Mouse (Mus musculus): Measurements from ENCODE around the gene Eif4e2. TPM values are rescaled to one million over a fixed set of nuclear protein-coding genes. Genes with fewer than 3 reads are reported as not detected.

Gene Eif4e2
- polyA plus RNA-seq, 1 experiment from 2014 or later, result 136 TPM

GRCm38 (mm10) chr1:87183013-87183412 lies 30.7 kb upstream of the Eif4e2 start, which contains the start of gene Prss56:
Prss56 (plus strand) TSS chr1:87183313.
- H3K27me3 ChIP-seq, result no peaks in the 10 kb centered on the region
- in situ Hi-C loops (cut with MboI; ENCODE audit: low pct_unique_long_range_greater_than_20kb), result loop anchor here (10.0 kb wide), 1 partner anchor 568 kb away; no protein-coding TSS in a partner anchor

DNA sequence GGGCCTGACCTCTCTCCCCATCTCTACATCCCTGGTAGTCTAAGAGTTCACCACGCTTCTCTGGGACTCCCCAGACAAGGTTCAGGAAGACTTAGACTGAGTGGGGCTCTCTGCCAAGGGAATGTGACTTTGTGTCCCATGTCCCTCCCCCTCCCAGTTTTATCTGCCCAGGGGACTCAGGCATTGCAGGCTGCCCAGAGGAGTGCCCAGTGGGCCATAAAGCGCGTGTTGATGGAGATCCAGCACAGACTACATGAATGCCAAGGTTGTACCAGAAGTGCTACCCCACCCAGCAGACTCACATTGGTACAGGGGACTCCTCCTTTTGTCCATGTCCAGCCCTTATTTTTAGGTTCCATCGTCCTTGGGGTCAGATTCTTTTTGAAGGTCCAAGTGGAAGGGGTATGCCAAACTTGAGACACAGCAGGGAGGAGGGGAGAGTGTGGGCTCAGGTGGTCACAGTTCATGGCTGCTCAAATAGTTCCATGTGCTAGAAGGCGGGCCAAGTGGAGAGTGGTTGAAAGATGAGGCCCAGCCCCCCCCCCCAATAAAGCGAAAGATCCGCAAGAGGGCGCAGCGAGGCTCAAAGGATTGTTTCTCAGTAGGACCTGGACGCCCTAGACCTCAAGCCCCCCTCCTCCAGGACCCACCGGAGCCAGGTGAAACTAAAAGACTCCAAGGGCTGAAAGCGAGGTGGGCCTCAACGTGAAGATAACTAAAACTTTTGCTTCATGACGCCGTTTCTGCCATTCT lies 29.5 kb upstream of the Eif4e2 start:
- DNase-seq (ENCODE audit: low read depth, low spot score) (no peak), ATAC-seq (no peak)
- no peaks in the 10 kb centered on the region for H3K27me3 ChIP-seq
- in situ Hi-C loops (cut with MboI; ENCODE audit: low pct_unique_long_range_greater_than_20kb), result loop anchor here (10.0 kb wide), 1 partner anchor 569 kb away; no protein-coding TSS in a partner anchor
- ChIA-PET POLR2A (interaction anchor here (1.1 kb wide), 1 partner anchor 140 kb away, joined by 4 read pairs; no protein-coding TSS in a partner anchor), CTCF (interaction anchor here (1.1 to 4.1 kb wide), 2 partner anchors 87 to 142 kb away, joined by 4 to 23 read pairs; no protein-coding TSS in a partner anchor)
- no peak for TF ChIP-seq CTCF (IDR thresholded peaks at IDR 0.05)

More at GRCm38 (mm10) chr1:87183013-87183412, 30.7 kb upstream of the Eif4e2 start, which contains the start of gene Prss56:
- no peak for ATAC-seq
- CTCF ChIA-PET, result no interaction called here
- POLR2A ChIA-PET, result no interaction called here
- no peak for DNase-seq (ENCODE audit: low read depth, low spot score)
- no peak for TF ChIP-seq CTCF (IDR thresholded peaks at IDR 0.05)

DNA sequence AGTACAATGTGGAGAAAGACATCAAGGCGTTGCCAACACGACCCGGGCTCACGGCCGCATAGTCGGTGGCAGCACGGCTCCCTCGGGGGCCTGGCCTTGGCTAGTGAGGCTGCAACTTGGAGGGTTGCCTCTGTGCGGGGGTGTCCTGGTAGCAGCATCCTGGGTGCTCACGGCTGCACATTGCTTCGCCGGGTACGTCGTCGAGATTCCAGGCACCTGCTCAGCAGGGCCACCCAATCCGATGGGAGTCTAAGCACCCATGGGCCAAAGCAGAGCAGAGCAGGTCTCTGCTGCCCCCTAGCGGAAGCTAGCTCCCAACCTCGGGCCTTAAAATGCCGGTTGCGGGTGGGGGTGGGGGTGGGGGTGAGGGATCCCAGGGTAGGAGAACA lies 29.0 kb upstream of the Eif4e2 start:
- ChIA-PET CTCF (interaction anchor here (1.1 to 4.1 kb wide), 3 partner anchors 10 to 143 kb away, joined by 4 to 37 read pairs (median 23); no protein-coding TSS in a partner anchor), POLR2A (interaction anchor here (1.1 kb wide), 1 partner anchor 140 kb away, joined by 4 read pairs; no protein-coding TSS in a partner anchor)
- TF ChIP-seq CTCF (IDR thresholded peaks at IDR 0.05), result no peak
- DNase-seq (ENCODE audit: low read depth, low spot score) (no peak), ATAC-seq (peak; percentile 31)
- in situ Hi-C loops (cut with MboI; ENCODE audit: low pct_unique_long_range_greater_than_20kb), result loop anchor here (5.0 to 10.0 kb wide), 4 partner anchors 87 to 570 kb away; no protein-coding TSS in a partner anchor
- H3K27me3 ChIP-seq, result no peaks in the 10 kb centered on the region

DNA sequence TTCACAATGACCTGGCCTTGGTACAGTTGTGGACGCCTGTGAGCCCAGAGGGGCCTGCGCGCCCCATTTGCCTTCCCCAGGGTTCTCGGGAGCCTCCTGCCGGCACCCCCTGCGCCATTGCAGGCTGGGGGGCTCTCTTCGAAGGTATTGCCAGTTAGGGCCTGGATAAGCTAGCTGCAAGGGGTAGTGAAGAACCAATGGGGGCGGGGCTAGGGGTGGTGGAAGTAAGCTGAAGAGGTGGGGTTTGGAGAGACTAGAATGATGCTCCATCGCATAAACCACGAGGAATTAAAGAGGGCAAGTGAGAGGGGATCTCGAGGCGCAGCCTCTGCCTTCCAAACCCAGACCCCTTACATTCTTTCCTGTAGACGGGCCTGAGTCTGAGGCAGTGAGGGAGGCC lies 28.2 kb upstream of the Eif4e2 start:
- ChIA-PET CTCF (interaction anchor here (1.1 to 4.1 kb wide), 5 partner anchors 10 to 143 kb away, joined by 3 to 37 read pairs (median 4); no protein-coding TSS in a partner anchor), POLR2A (no interaction called here)
- DNase-seq (ENCODE audit: low read depth, low spot score), result no peak
- in situ Hi-C loops (cut with MboI; ENCODE audit: low pct_unique_long_range_greater_than_20kb), result loop anchor here (5.0 to 10.0 kb wide), 4 partner anchors 88 to 571 kb away; no protein-coding TSS in a partner anchor
- TF ChIP-seq CTCF (IDR thresholded peaks at IDR 0.05), result no peak
- H3K27me3 ChIP-seq, result no peaks in the 10 kb centered on the region
- ATAC-seq, result no peak

DNA sequence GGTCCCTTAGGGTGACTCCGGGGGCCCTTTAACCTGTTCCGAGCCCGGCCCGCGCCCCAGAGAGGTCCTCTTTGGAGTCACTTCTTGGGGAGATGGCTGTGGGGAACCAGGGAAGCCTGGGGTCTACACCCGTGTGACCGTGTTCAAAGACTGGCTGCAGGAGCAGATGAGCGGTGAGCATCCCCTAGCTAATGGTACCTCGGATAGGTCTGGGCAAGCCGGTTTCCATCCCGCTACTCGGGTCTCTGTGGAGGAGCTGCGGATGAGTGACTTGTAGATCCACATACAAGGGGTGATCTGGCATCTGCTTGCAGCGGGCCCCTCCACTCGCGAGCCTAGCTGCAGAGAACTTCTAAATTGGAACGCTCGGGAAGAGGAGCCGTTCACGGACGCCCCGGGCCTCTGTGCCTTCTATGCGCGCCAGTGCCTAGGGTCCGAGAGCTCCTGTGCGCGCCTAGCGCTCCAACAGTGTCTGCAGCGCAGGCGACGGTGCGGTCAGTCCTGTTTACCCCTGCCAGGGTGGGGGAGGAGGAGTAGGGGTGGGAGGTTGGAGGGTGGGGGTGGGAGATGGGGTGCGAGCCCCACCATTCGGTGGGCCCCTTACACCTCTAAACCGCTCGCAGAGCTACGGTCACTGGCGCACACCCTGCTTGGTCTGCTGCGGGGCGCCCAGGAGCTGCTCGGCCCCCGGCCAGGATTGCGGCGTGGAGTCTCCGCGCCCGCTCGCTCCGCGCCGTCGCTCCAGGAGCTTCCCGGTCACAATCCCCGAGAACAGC lies 27.3 kb upstream of the Eif4e2 start:
- DNase-seq (ENCODE audit: low read depth, low spot score) (no peak), ATAC-seq (no peak)
- in situ Hi-C loops (cut with MboI; ENCODE audit: low pct_unique_long_range_greater_than_20kb), result loop anchor here (5.0 to 10.0 kb wide), 4 partner anchors 89 to 572 kb away; no protein-coding TSS in a partner anchor
- peaks cover 7% of the 10 kb centered on the region for H3K27me3 ChIP-seq
- POLR2A ChIA-PET, result interaction anchor here (0.5 to 0.9 kb wide), 3 partner anchors 11 to 79 kb away, joined by 3 to 5 read pairs (median 4); no protein-coding TSS in a partner anchor
- no peak for TF ChIP-seq CTCF (IDR thresholded peaks at IDR 0.05)
- CTCF ChIA-PET, result interaction anchor here (0.7 to 4.1 kb wide), 12 partner anchors 10 to 537 kb away, joined by 3 to 37 read pairs (median 3); no protein-coding TSS in a partner anchor

GRCm38 (mm10) chr1:87187037-87187355 lies 26.7 kb upstream of the Eif4e2 start:
- no peak for DNase-seq (ENCODE audit: low read depth, low spot score)
- in situ Hi-C loops (cut with MboI; ENCODE audit: low pct_unique_long_range_greater_than_20kb), result loop anchor here (5.0 to 10.0 kb wide), 4 partner anchors 90 to 572 kb away; no protein-coding TSS in a partner anchor

GRCm38 (mm10) chr1:87190429-87190828 lies 23.3 kb upstream of the Eif4e2 start, which contains the start of gene Chrnd:
Chrnd (plus strand) TSS chr1:87190607.
- in situ Hi-C loops (cut with MboI; ENCODE audit: low pct_unique_long_range_greater_than_20kb), result no loop called here
- no peak for ATAC-seq
- ChIA-PET POLR2A (no interaction called here), CTCF (no interaction called here)
- H3K27me3 ChIP-seq, result peaks cover 13% of the 10 kb centered on the region
- TF ChIP-seq CTCF (IDR thresholded peaks at IDR 0.05), result no peak
- no peak for DNase-seq (ENCODE audit: low read depth, low spot score)

More at GRCm38 (mm10) chr1:87187037-87187355, 26.7 kb upstream of the Eif4e2 start:
- CTCF ChIA-PET, result interaction anchor here (0.7 to 4.1 kb wide), 13 partner anchors 9 to 537 kb away, joined by 3 to 37 read pairs (median 3); no protein-coding TSS in a partner anchor
- no peak for TF ChIP-seq CTCF (IDR thresholded peaks at IDR 0.05)
- no peak for ATAC-seq
- H3K27me3 ChIP-seq, result peaks cover 7% of the 10 kb centered on the region
- POLR2A ChIA-PET, result interaction anchor here (0.5 to 0.9 kb wide), 2 partner anchors 12 to 79 kb away, joined by 3 to 5 read pairs; no protein-coding TSS in a partner anchor

DNA sequence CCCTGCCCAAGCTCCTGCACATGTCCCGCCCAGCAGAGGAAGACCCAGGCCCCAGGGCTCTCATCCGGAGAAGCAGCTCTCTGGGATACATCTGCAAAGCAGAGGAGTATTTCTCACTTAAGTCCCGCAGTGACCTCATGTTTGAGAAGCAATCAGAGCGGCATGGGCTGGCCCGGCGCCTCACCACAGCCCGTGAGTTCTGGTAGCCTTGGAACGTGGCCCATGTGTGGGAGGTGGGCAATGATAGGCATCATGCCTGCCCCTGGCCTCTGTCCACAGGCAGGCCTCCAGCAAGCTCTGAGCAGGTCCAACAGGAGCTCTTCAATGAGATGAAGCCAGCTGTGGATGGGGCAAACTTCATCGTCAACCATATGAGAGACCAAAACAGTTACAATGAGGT lies 16.4 kb upstream of the Eif4e2 start:
- no peak for TF ChIP-seq CTCF (IDR thresholded peaks at IDR 0.05)
- ChIA-PET CTCF (interaction anchor here (1.1 kb wide), 1 partner anchor 156 kb away, joined by 3 read pairs; no protein-coding TSS in a partner anchor), POLR2A (interaction anchor here (0.6 kb wide), 1 partner anchor 558 kb away, joined by 4 read pairs; no protein-coding TSS in a partner anchor)
- peaks cover 8% of the 10 kb centered on the region for H3K27me3 ChIP-seq
- no peak for ATAC-seq
- no peak for DNase-seq (ENCODE audit: low read depth, low spot score)
- in situ Hi-C loops (cut with MboI; ENCODE audit: low pct_unique_long_range_greater_than_20kb), result no loop called here

DNA sequence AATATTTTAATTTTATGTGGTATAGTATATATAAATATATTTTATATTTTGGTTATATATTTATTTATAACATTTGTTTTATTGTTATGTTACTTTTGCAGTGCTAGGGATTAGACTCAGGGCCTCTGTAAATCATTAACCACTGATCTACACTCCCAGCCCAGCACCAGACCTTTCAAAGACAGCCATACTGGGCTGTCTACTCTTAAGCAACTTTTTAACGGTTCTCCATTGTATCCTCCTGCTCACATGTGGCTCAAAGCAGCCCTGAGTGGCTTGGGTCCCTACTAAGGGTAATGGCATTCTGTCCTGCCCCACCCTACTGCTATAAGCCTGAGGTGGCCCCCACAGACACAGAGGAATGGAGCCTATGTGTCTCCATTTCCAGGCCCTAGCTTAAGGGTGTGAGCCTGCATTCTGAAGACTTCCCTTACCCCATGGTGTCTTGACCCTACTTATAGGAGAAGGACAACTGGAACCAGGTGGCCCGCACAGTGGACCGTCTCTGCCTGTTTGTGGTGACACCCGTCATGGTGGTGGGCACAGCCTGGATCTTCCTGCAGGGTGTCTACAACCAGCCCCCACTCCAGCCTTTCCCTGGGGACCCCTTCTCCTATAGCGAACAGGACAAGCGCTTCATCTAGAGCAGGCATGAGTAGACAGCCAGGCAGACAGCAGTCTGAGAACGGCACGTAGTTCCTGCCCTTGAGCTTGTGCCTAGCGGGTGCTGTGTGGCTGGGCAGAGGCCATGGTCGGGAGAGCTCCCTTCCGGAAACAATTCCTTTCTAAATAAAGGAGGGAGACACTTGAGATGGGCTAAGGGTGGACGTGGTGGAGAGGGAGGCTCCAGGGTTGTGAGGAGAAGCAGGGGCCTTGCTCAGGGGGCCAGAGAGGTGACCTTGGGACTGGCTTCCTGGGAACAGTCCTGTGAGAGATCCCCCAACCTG lies 15.3 kb upstream of the Eif4e2 start:
- DNase-seq (ENCODE audit: low read depth, low spot score) (no peak), ATAC-seq (no peak)
- ChIA-PET CTCF (interaction anchor here (0.7 kb wide), 1 partner anchor 11 kb away, joined by 3 read pairs; no protein-coding TSS in a partner anchor), POLR2A (interaction anchor here (1.2 kb wide), 1 partner anchor 140 kb away, joined by 3 read pairs; no protein-coding TSS in a partner anchor)
- peaks cover 8% of the 10 kb centered on the region for H3K27me3 ChIP-seq
- in situ Hi-C loops (cut with MboI; ENCODE audit: low pct_unique_long_range_greater_than_20kb), result no loop called here
- TF ChIP-seq CTCF (IDR thresholded peaks at IDR 0.05), result no peak

All from Patski (cell line).